Mouse (Mus musculus) limb, embryonic 14.5 days (tissue): ENCODE results near the gene Dock9. TPM values are rescaled to one million over a fixed set of nuclear protein-coding genes. Genes with fewer than 3 reads are reported as not detected.
"Not testable (repeated sequence)": the region's sequence is repeated elsewhere in the genome, so short reads cannot be mapped to it uniquely, and the experiment has no call there.

Experiments used
- ATAC-seq: fragments of 200-750 bp; cut with Nextera tagmentation; 2 replicates; pipeline ENCODE4 v1.8.0; 2017; ENCODE audit warnings: low read depth, moderate number of reproducible peaks, moderate TSS enrichment; ENCODE audit not compliant: low FRiP score
- DNase-seq: peaks from one replicate; pipeline ENCODE4 v3.0.0-alpha.2; 2015; ENCODE audit warnings: low spot score
- H3K27ac ChIP-seq: fragments of 300-500 bp; sonication (generic); replicated peaks from 2 replicates; pipeline ENCODE4 v1.5.1; 2014; ENCODE audit warnings: low read depth, mild to moderate bottlenecking, low read length, moderate library complexity, mixed read lengths
- H3K27me3 ChIP-seq: fragments of 300-500 bp; sonication (generic); 2 replicates; pipeline ENCODE4 v1.6.1; 2014; ENCODE audit warnings: low read length, mixed read lengths; ENCODE audit not compliant: control insufficient read depth, insufficient read depth
- H3K36me3 ChIP-seq: fragments of 300-500 bp; sonication (generic); 2 replicates; pipeline ENCODE4 v1.6.1; 2014; ENCODE audit warnings: mild to moderate bottlenecking, low read length, moderate library complexity, mixed read lengths; ENCODE audit not compliant: control insufficient read depth, insufficient read depth
- H3K4me1 ChIP-seq: fragments of 300-500 bp; sonication (generic); 2 replicates; pipeline ENCODE4 v1.6.1; 2014; ENCODE audit warnings: antibody characterized with exemption, low read length, mixed read lengths; ENCODE audit not compliant: control insufficient read depth, insufficient read depth
- H3K4me2 ChIP-seq: fragments of 300-500 bp; sonication (generic); replicated peaks from 2 replicates; pipeline ENCODE4 v1.6.1; 2014; ENCODE audit warnings: low read depth, mild to moderate bottlenecking, low read length, moderate library complexity; ENCODE audit not compliant: severe bottlenecking
- H3K4me3 ChIP-seq: fragments of 300-500 bp; sonication (generic); replicated peaks from 2 replicates; pipeline ENCODE4 v1.5.1; 2014; ENCODE audit warnings: low read length
- H3K9ac ChIP-seq: fragments of 300-500 bp; sonication (generic); 2 replicates; pipeline ENCODE4 v1.6.1; 2014; ENCODE audit warnings: mild to moderate bottlenecking, low read depth, low read length, moderate library complexity; ENCODE audit not compliant: severe bottlenecking
- H3K9me3 ChIP-seq: fragments of 300-500 bp; sonication (generic); 2 replicates; pipeline ENCODE4 v1.6.1; 2016; ENCODE audit warnings: low read length; ENCODE audit not compliant: control insufficient read depth
- POLR2A ChIP-seq: fragments of 200-500 bp; IDR thresholded peaks from 2 replicates; pipeline ENCODE4 v1.8.0; 2012; ENCODE audit warnings: inconsistent platforms, mild to moderate bottlenecking, moderate library complexity, borderline replicate concordance; ENCODE audit not compliant: insufficient read depth, insufficient read length; ENCODE audit errors: extremely low read depth
- WGBS: fragments of 180-500 bp; shearing (Covaris S2); extraction: QIAGEN DNeasy Blood & Tissue Kit; methylation state at CpG from one replicate; pipeline ENCODE4 v1.1.7; 2014; 5-methylcytosine and 5-hydroxymethylcytosine counted together
- polyA plus RNA-seq, 2 experiments: library from polyadenylated mRNA; depleted of rRNA in 1 of 2; stranded (reverse) in 1 of 2; unstranded in 1 of 2; fragments of >200 nt; fragmentation: Nextera tagmentation in 1 of 2; extraction: Ambion mirVana in 1 of 2; gene quantifications; 2 replicates each; pipeline versions ENCODE4 v1.2.1 to v1.2.3; 2012 to 2014

Gene Dock9
- polyA plus RNA-seq, 2 experiments = 13.8 to 19.7 TPM

GRCm38 (mm10) chr14:121697709-121698619 lies 99.7 kb downstream of the Dock9 start:
- Histone ChIP-seq H3K27me3 (no peaks in the 10 kb centered on the region), H3K9me3 (no peaks in the 10 kb centered on the region), H3K4me3 (peak overlapping the region; percentile 17), H3K36me3 (no peaks in the 10 kb centered on the region), H3K9ac (0 out of 2 replicates have a peak overlapping the region, but pooled peaks have one; percentile 18), H3K27ac (no peak overlapping the region), H3K4me1 (peaks cover 32% of the 10 kb centered on the region), H3K4me2 (peak overlapping the region; percentile 32)
- peak; percentile 72 for ATAC-seq
- 12% methylated on average over 23 of the region's 23 CpGs for WGBS
- peak; percentile 42 for DNase-seq
- no peak for TF ChIP-seq POLR2A

GRCm38 (mm10) chr14:121697143-121697680 lies 100.4 kb downstream of the Dock9 start:
- no peak for TF ChIP-seq POLR2A
- WGBS = 17% methylated on average over 9 of the region's 9 CpGs
- H3K4me2 ChIP-seq = peak overlapping the region; percentile 32
- no peaks in the 10 kb centered on the region for H3K9me3 ChIP-seq
- no peak overlapping the region for H3K27ac ChIP-seq
- H3K9ac ChIP-seq = no peak overlapping the region
- DNase-seq (peak; percentile 40), ATAC-seq (peak; percentile 45; the same call in 1 of the 2 replicates)
- H3K27me3 ChIP-seq = no peaks in the 10 kb centered on the region
- no peaks in the 10 kb centered on the region for H3K36me3 ChIP-seq
- peaks cover 27% of the 10 kb centered on the region for H3K4me1 ChIP-seq
- peak overlapping the region; percentile 17 for H3K4me3 ChIP-seq

- H3K27me3 ChIP-seq = no peaks in the 10 kb centered on the region
- DNase-seq (no peak), ATAC-seq (no peak)
- no peaks in the 10 kb centered on the region for H3K9me3 ChIP-seq
- no peaks in the 10 kb centered on the region for H3K36me3 ChIP-seq
- H3K4me2 ChIP-seq = peak overlapping the region; percentile 32
- H3K4me1 ChIP-seq = peaks cover 27% of the 10 kb centered on the region
- peak overlapping the region; percentile 17; the same call in 1 of the 2 replicates for H3K4me3 ChIP-seq
- H3K27ac ChIP-seq = no peak overlapping the region
- WGBS = 42% methylated on average over 8 of the region's 8 CpGs
- no peak for TF ChIP-seq POLR2A
- H3K9ac ChIP-seq = no peak overlapping the region
Observed at GRCm38 (mm10) chr14:121696429-121697118, 101.1 kb downstream of the Dock9 start.

GRCm38 (mm10) chr14:121694706-121695105 lies 102.9 kb downstream of the Dock9 start:
- TF ChIP-seq POLR2A = no peak
- no peak for ATAC-seq

DNA sequence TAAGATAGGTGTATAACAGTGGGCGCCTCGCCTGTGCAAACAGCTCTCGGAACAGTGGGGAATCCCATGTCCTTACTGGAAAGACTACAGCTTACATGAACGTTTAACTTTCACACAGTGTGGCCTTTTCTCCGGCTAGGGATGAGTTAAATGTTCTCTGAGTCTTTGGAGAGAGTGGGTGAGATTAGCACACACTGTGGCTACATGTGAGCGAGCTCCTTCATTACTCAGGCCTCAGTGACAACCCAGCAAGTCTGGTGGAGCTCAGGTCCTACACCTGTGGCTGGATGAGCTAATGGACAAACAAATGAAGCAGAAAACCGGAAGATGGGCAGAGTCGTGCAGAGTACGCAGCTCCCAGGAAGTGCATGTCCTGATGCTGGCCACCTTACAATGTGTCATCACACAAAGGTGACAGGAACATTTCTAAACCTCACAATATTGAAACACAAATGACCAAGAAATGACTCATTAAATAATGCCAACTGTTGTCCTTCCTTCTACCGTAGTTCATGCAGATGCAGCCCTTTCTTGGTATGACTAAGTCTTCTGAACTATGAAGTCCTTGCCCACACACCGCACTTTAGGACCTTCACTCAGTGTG lies 103.5 kb downstream of the Dock9 start:
- ATAC-seq (no peak), DNase-seq (no peak)
- no peak overlapping the region for H3K27ac ChIP-seq
- no peak for TF ChIP-seq POLR2A
- no peak overlapping the region for H3K4me2 ChIP-seq
- 92% methylated on average over 11 of the region's 11 CpGs for WGBS
- H3K36me3 ChIP-seq = no peaks in the 10 kb centered on the region
- no peak overlapping the region for H3K9ac ChIP-seq
- peaks cover 27% of the 10 kb centered on the region for H3K4me1 ChIP-seq
- H3K9me3 ChIP-seq = no peaks in the 10 kb centered on the region
- H3K27me3 ChIP-seq = no peaks in the 10 kb centered on the region
- no peak overlapping the region for H3K4me3 ChIP-seq

More at GRCm38 (mm10) chr14:121694706-121695105, 102.9 kb downstream of the Dock9 start:
- no peaks in the 10 kb centered on the region for H3K36me3 ChIP-seq
- no peak overlapping the region for H3K9ac ChIP-seq
- DNase-seq = no peak
- H3K4me2 ChIP-seq = no peak overlapping the region
- H3K27me3 ChIP-seq = no peaks in the 10 kb centered on the region
- no peak overlapping the region for H3K4me3 ChIP-seq
- H3K9me3 ChIP-seq = no peaks in the 10 kb centered on the region
- H3K4me1 ChIP-seq = peaks cover 27% of the 10 kb centered on the region
- WGBS = 89% methylated on average over 3 of the region's 3 CpGs
- no peak overlapping the region for H3K27ac ChIP-seq

DNA sequence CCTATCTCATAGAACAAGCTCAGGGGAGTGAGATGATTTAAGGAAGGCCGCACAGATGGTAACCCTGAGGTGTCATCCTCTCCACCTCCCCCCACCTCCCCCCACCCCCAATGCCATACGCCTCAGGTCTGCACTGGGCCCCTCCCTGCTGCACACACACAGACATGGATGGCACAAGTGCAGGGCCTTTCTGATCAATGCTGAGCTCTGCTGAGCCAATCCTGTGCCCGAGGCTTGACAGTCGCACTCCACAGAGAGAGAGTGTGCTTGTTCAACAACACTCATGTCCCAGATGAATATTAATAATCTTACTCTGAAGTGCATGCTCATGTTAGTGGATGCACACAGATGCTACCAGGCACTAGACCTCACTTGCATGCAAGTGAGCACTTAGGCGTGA lies 108.0 kb downstream of the Dock9 start:
- H3K27ac ChIP-seq, H3K4me2 ChIP-seq, DNase-seq, H3K9ac ChIP-seq, H3K4me3 ChIP-seq, H3K4me1 ChIP-seq, H3K27me3 ChIP-seq, ATAC-seq, H3K36me3 ChIP-seq, H3K9me3 ChIP-seq: not testable (repeated sequence)
- 60% methylated on average over 5 of the region's 5 CpGs for WGBS
